Mouse (Mus musculus): Measurements from ENCODE around the gene Tmem139. TPM values are rescaled to one million over a fixed set of nuclear protein-coding genes. Genes with fewer than 3 reads are reported as not detected.

The Tmem139 gene
- polyA plus RNA-seq, 1 experiment from 2014 or later, result 22.9 TPM

GRCm38 (mm10) chr6:42231191-42231590 is 30.6 kb upstream of the Tmem139 start:
- Histone ChIP-seq H3K4me2 (replicated peaks; ENCODE audit: low read depth, low read length) (no peak overlapping the region), H3K36me3 (ENCODE audit: insufficient read depth, low read length) (no peaks in the 10 kb centered on the region), H3K4me3 (ENCODE audit: low read depth, low read length) (no peak overlapping the region), H3K4me1 (ENCODE audit: insufficient read depth, low read depth, low read length) (no peaks in the 10 kb centered on the region), H3K9ac (replicated peaks; ENCODE audit: low read depth) (no peak overlapping the region), H3K27me3 (replicated peaks; ENCODE audit: insufficient read depth, low read length) (no peaks in the 10 kb centered on the region), H3K9me3 (ENCODE audit: low read length) (no peaks in the 10 kb centered on the region), H3K27ac (ENCODE audit: low read length) (no peak overlapping the region)
- ATAC-seq (no peak), DNase-seq (ENCODE audit: low spot score) (no peak)
- WGBS, result 84% methylated on average over 3 of the region's 3 CpGs
- no peak for TF ChIP-seq CTCF (IDR thresholded peaks at IDR 0.05)
- TF ChIP-seq EP300 (IDR thresholded peaks at IDR 0.05), result no peak

GRCm38 (mm10) chr6:42237276-42237805 is 24.4 kb upstream of the Tmem139 start:
- no peak overlapping the region for H3K4me2 ChIP-seq (replicated peaks; ENCODE audit: low read depth, low read length)
- 46% methylated on average over 6 of the region's 6 CpGs for WGBS
- H3K4me1 ChIP-seq (ENCODE audit: insufficient read depth, low read depth, low read length), result no peaks in the 10 kb centered on the region; the same call in 1 of the 2 replicates
- no peak overlapping the region for H3K4me3 ChIP-seq (ENCODE audit: low read depth, low read length)
- H3K9me3 ChIP-seq (ENCODE audit: low read length), result no peaks in the 10 kb centered on the region
- no peaks in the 10 kb centered on the region for H3K36me3 ChIP-seq (ENCODE audit: insufficient read depth, low read length)
- H3K9ac ChIP-seq (replicated peaks; ENCODE audit: low read depth), result no peak overlapping the region
- H3K27ac ChIP-seq (ENCODE audit: low read length), result no peak overlapping the region
- TF ChIP-seq CTCF (IDR thresholded peaks at IDR 0.05) (no peak), EP300 (IDR thresholded peaks at IDR 0.05) (no peak)
- DNase-seq (ENCODE audit: low spot score) (no peak), ATAC-seq (no peak)
- no peaks in the 10 kb centered on the region for H3K27me3 ChIP-seq (replicated peaks; ENCODE audit: insufficient read depth, low read length)

- Histone ChIP-seq H3K4me1 (ENCODE audit: insufficient read depth, low read depth, low read length) (peaks cover 4% of the 10 kb centered on the region; the same call in 1 of the 2 replicates), H3K27me3 (replicated peaks; ENCODE audit: insufficient read depth, low read length) (no peaks in the 10 kb centered on the region), H3K4me3 (ENCODE audit: low read depth, low read length) (no peak overlapping the region), H3K4me2 (replicated peaks; ENCODE audit: low read depth, low read length) (no peak overlapping the region), H3K9me3 (ENCODE audit: low read length) (no peaks in the 10 kb centered on the region), H3K9ac (replicated peaks; ENCODE audit: low read depth) (no peak overlapping the region), H3K36me3 (ENCODE audit: insufficient read depth, low read length) (no peaks in the 10 kb centered on the region), H3K27ac (ENCODE audit: low read length) (peak overlapping the region; percentile 72)
- WGBS, result 45% methylated on average over 6 of the region's 6 CpGs
- ATAC-seq (0 out of 2 replicates have a peak, but pooled peaks have one; percentile 7), DNase-seq (ENCODE audit: low spot score) (peak; percentile 89)
- peak; percentile 69 for TF ChIP-seq EP300 (IDR thresholded peaks at IDR 0.05)
- no peak for TF ChIP-seq CTCF (IDR thresholded peaks at IDR 0.05)
These were observed 20.3 kb upstream of the Tmem139 start for GRCm38 (mm10) chr6:42241311-42242045.

- TF ChIP-seq EP300 (IDR thresholded peaks at IDR 0.05) (no peak), CTCF (IDR thresholded peaks at IDR 0.05) (no peak)
- WGBS, result 2% methylated on average over 28 of the region's 28 CpGs
- peak within 1 kb of the TSS; percentile 83 for H3K27ac ChIP-seq (ENCODE audit: low read length)
- peak within 1 kb of the TSS; percentile 79 for H3K4me2 ChIP-seq (replicated peaks; ENCODE audit: low read depth, low read length)
- peak; percentile 100 for ATAC-seq
- no peaks in the 10 kb centered on the region for H3K9me3 ChIP-seq (ENCODE audit: low read length)
- H3K9ac ChIP-seq (replicated peaks; ENCODE audit: low read depth), result peak within 1 kb of the TSS; percentile 71
- no peaks in the 10 kb centered on the region for H3K36me3 ChIP-seq (ENCODE audit: insufficient read depth, low read length)
- peak within 1 kb of the TSS; percentile 51 for H3K4me3 ChIP-seq (ENCODE audit: low read depth, low read length)
- peak; percentile 98 for DNase-seq (ENCODE audit: low spot score)
- H3K27me3 ChIP-seq (replicated peaks; ENCODE audit: insufficient read depth, low read length), result no peaks in the 10 kb centered on the region
- H3K4me1 ChIP-seq (ENCODE audit: insufficient read depth, low read depth, low read length), result peaks cover 9% of the 10 kb centered on the region; the same call in 1 of the 2 replicates
These were observed 15.9 kb upstream of the Tmem139 start, which contains the start of gene Gstk1 for GRCm38 (mm10) chr6:42245711-42246353. TSS of gene Gstk1 (plus strand) at chr6:42245935.

- Histone ChIP-seq H3K27ac (ENCODE audit: low read length) (no peak overlapping the region), H3K4me1 (ENCODE audit: insufficient read depth, low read depth, low read length) (peaks cover 11% of the 10 kb centered on the region; the same call in 1 of the 2 replicates), H3K9me3 (ENCODE audit: low read length) (no peaks in the 10 kb centered on the region), H3K4me2 (replicated peaks; ENCODE audit: low read depth, low read length) (0 out of 2 replicates have a peak overlapping the region, but pooled peaks have one; percentile 3), H3K4me3 (ENCODE audit: low read depth, low read length) (no peak overlapping the region), H3K36me3 (ENCODE audit: insufficient read depth, low read length) (no peaks in the 10 kb centered on the region), H3K9ac (replicated peaks; ENCODE audit: low read depth) (no peak overlapping the region), H3K27me3 (replicated peaks; ENCODE audit: insufficient read depth, low read length) (no peaks in the 10 kb centered on the region)
- TF ChIP-seq EP300 (IDR thresholded peaks at IDR 0.05), result no peak
- TF ChIP-seq CTCF (IDR thresholded peaks at IDR 0.05), result no peak
- ATAC-seq, result no peak
- 17% methylated on average over 8 of the region's 8 CpGs for WGBS
- DNase-seq (ENCODE audit: low spot score), result no peak
These were observed 14.6 kb upstream of the Tmem139 start for GRCm38 (mm10) chr6:42247173-42247572.

- WGBS, result 81% methylated on average over 1 of the region's 1 CpGs
- H3K27me3 ChIP-seq (replicated peaks; ENCODE audit: insufficient read depth, low read length), result no peaks in the 10 kb centered on the region
- no peak for DNase-seq (ENCODE audit: low spot score)
- no peak for TF ChIP-seq EP300 (IDR thresholded peaks at IDR 0.05)
- no peak for TF ChIP-seq CTCF (IDR thresholded peaks at IDR 0.05)
- H3K4me1 ChIP-seq (ENCODE audit: insufficient read depth, low read depth, low read length), result peaks cover 11% of the 10 kb centered on the region; the same call in 1 of the 2 replicates
- H3K9ac ChIP-seq (replicated peaks; ENCODE audit: low read depth), result no peak overlapping the region
- no peak overlapping the region for H3K27ac ChIP-seq (ENCODE audit: low read length)
- H3K36me3 ChIP-seq (ENCODE audit: insufficient read depth, low read length), result no peaks in the 10 kb centered on the region
- H3K4me2 ChIP-seq (replicated peaks; ENCODE audit: low read depth, low read length), result no peak overlapping the region
- no peak for ATAC-seq
- no peaks in the 10 kb centered on the region for H3K9me3 ChIP-seq (ENCODE audit: low read length)
- no peak overlapping the region for H3K4me3 ChIP-seq (ENCODE audit: low read depth, low read length)
These were observed 13.8 kb upstream of the Tmem139 start for GRCm38 (mm10) chr6:42247981-42248380.
